Mouse (Mus musculus) liver, adult 2 months (tissue): Measurements from ENCODE around the gene Rgs7.

Source experiments
- CTCF ChIP-seq: fragments of 200-500 bp; IDR thresholded peaks from 2 replicates; pipeline ENCODE4 v1.5.1; 2011; ENCODE audit warnings: low read depth, low read length, control low read depth
- POLR2A ChIP-seq: fragments of 200-500 bp; IDR thresholded peaks from 2 replicates; pipeline ENCODE4 v1.6.1; 2011; ENCODE audit warnings: low read length, control low read depth; ENCODE audit not compliant: insufficient read depth; ENCODE audit errors: extremely low read depth

DNA sequence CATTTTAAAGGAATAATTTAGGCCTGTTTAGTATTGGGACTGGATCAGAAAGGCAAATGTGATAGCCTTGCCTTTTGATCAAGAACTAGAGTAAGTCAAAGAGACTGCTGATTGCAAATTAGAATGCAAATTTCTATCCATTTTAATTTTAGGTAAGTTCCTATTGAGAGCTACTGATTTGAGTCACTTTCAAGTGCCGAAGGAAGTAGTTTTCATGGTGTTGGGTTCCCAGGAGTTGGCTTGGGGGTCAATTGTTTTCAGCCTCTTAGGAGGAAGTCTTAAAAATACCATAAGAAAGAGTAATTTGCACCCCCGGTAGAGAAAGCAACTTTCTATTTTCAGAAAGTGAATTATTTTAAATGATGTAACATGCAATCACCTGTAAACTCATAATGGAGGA lies 285.3 kb downstream of the Rgs7 start:
- TF ChIP-seq CTCF, result no peak
- TF ChIP-seq POLR2A, result no peak
